Mouse (Mus musculus) erythroblast, embryonic 14.5 days (primary cell): ENCODE results near the gene Acer1.

ENCODE experiments used
- GATA1 ChIP-seq: IDR thresholded peaks from 2 replicates; pipeline ENCODE4 v1.6.1; 2012; ENCODE audit warnings: low read length, inconsistent platforms, mixed read lengths
- TAL1 ChIP-seq: IDR thresholded peaks from 3 replicates; pipeline ENCODE4 v1.6.1; 2012; ENCODE audit warnings: low read length, inconsistent platforms, mixed read lengths

DNA sequence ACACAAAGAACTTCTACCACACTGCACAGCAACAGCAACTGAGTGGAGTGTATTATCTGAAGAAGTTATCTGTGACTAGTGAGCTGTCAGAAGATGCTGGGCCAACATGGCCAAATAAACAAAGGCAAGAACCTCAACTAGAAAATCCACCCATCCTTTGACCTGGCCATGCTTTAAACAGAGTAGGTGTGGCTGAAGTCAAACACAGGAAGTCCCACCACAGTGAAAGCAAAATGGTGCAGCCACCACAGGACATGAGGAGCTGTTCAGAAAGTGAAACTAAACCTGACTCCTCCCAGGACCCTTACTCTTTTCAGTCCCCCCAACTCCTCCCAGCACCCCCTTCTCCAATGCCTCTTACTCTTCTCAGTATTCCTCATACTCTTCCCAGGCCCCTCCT is 68.5 kb downstream of the Acer1 start:
- TF ChIP-seq GATA1 (no peak), TAL1 (no peak)
